Mouse (Mus musculus): ENCODE results near the gene Slc16a14. TPM values are rescaled to one million over a fixed set of nuclear protein-coding genes. Genes with fewer than 3 reads are reported as not detected.
A peak's percentile ranks its signal among the peaks of the same experiment; 100 is the strongest.
"Not testable (repeated sequence)": the region's sequence is repeated elsewhere in the genome, so short reads cannot be mapped to it uniquely, and the experiment has no call there.

Gene Slc16a14
- not detected in 2 replicates for polyA plus RNA-seq (2011; ENCODE audit: insufficient read length, low read depth, missing spikeins)

DNA sequence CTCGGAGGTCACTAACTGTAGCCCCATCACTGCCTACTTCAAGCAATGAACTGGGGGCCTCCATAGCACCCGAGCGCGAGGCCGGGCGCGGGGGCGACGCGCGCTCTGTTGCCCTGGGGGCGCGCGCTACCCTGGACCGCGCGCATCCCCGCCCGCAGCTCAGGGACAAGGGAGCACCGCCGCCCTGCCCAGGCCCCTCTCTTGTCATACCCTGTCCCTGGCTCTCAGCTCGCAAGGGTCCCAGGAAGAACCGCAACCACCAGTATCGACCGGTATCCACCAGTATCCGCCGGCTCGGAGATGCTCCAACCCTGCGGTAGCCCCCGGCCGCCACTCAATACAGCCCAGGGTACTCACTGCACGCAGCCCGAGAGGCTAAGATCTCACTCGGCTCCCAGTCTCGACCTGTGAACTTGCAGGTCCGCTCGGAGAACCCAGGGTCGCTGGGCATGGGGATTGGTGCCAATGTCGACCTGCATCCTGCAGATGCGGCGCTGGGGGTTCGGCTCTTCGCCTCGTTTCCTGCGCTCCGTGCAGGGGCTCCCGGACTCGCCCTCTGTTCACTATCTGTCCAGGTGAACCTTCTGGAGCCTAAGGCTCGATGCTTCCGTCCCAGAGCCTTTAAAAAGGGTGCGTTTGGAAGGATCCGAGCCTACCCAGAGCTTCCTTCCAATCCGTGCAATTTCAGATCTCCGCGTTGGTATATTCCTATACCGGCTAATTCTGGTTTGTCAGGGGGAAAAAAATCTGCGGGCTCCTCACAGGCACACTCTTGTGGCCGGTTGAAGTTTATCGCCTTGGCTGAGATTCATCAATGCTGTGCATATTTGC, at the start of gene Slc16a14:
Gene Slc16a14 (minus strand): TSS at position 632 of the 831 bp plus-strand sequence.
- Histone ChIP-seq H3K27ac (ENCODE audit: insufficient read depth, low read length) (no peak within 1 kb of the TSS), H3K4me3 (ENCODE audit: insufficient read depth, low read length) (peak within 1 kb of the TSS; percentile 47), H3K4me1 (ENCODE audit: control insufficient read depth, insufficient read depth, low read length) (no peaks in the 10 kb centered on the region)
- no peak for TF ChIP-seq POLR2A (IDR thresholded peaks at IDR 0.05; ENCODE audit: low read depth, low read length)
- no peak for TF ChIP-seq CTCF (IDR thresholded peaks at IDR 0.05; ENCODE audit: borderline replicate concordance, insufficient read depth, low read length)

DNA sequence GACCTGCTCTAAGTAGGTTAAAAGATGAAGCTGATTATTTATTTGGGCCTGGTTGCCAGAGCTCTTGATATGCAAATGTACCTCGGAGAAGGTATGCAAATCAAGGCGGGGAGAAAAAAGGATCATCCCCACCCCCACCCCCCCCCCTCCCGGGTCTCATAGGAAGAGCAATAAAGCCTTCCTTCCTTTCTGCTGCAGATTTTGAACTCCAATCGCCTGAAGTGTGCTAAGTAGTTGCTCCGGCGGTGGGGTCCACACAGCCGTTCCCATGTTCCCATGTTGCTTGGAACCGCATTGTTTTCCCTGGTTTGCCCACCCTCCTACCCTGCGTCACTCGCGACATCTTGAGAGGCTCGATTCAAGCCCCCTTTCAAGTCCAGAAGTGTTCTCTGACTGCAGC, 26.8 kb upstream of the Slc16a14 start:
- H3K4me3 ChIP-seq (ENCODE audit: insufficient read depth, low read length); H3K27ac ChIP-seq (ENCODE audit: insufficient read depth, low read length); H3K4me1 ChIP-seq (ENCODE audit: control insufficient read depth, insufficient read depth, low read length): not testable (repeated sequence)

DNA sequence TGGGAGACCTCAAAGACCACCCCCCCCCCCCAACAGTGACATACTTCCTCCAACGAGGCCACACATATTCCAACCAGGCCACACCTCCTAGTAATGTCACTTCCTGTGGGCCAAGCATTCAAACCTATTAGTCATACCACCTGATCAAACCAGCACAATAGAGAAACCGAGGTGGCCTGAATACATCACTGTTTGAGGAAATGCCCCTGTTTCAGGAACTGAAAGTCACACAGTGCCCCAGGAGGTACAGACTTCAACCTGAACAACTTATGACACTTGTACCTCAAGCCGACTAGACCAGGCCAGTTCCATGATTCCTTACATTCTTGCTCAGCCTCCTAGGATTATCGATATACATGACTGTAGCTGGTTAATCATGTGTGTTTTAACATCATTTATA, 22.8 kb upstream of the Slc16a14 start:
- H3K4me3 ChIP-seq (ENCODE audit: insufficient read depth, low read length); H3K4me1 ChIP-seq (ENCODE audit: control insufficient read depth, insufficient read depth, low read length); H3K27ac ChIP-seq (ENCODE audit: insufficient read depth, low read length): not testable (repeated sequence)

DNA sequence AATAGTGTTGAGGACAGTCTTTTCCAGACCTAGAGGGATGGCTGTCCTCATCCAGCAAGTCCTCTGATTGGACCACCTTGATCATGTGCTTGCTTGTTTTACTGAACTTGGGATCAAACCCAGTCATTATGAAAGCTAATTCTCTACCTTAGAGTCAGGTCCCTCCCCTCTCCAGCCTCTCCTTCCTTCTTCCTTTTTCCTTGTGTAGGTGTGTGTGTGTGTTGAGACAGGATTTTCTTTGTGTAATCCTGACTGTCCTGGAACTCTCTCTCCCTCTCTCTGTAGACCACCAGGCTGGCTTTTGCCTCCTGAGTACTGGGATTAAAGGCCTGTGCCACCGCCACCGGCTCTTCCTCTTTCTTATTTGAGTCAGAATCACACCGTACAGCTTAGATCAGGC, 21.8 kb upstream of the Slc16a14 start:
- H3K4me3 ChIP-seq (ENCODE audit: insufficient read depth, low read length); H3K27ac ChIP-seq (ENCODE audit: insufficient read depth, low read length); H3K4me1 ChIP-seq (ENCODE audit: control insufficient read depth, insufficient read depth, low read length): not testable (repeated sequence)

DNA sequence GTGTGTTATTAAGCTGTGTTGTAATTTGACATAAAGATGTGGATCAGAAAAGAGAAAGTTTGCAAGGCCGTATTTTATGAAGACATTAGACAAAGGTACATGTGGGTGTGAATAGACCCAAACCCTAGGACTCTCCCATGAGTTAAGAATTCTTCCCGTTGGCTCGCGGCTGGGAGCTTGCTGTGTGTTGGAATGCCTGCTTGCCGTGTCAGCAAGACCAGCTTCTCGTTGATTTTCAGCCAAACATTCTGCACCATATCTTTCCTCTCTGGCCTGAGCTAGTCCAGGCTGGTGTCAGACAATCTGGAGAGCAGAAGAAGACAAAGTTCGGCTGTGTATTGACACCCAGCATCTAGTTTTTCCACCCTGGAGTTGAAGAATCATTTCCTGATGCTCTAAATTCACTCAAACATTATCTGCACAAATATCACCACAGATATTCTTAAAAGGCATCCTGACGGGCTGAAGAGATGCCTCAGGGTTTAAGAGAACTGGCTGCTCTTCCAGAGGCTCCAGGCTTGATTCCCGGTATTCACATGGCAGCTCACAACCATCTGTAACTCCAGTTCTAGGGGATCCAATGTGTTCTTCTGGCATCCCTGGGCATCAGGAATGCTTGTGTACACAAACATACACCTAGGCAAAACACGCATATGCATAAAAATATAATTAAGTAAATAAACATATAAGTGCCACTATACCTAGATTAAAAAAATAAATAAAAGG, 17.7 kb upstream of the Slc16a14 start:
- H3K4me3 ChIP-seq (ENCODE audit: insufficient read depth, low read length), result no peak overlapping the region
- H3K4me1 ChIP-seq (ENCODE audit: control insufficient read depth, insufficient read depth, low read length), result no peaks in the 10 kb centered on the region
- H3K27ac ChIP-seq (ENCODE audit: insufficient read depth, low read length), result no peak overlapping the region
- no peak for TF ChIP-seq CTCF (IDR thresholded peaks at IDR 0.05; ENCODE audit: borderline replicate concordance, insufficient read depth, low read length)
- no peak for TF ChIP-seq POLR2A (IDR thresholded peaks at IDR 0.05; ENCODE audit: low read depth, low read length)

DNA sequence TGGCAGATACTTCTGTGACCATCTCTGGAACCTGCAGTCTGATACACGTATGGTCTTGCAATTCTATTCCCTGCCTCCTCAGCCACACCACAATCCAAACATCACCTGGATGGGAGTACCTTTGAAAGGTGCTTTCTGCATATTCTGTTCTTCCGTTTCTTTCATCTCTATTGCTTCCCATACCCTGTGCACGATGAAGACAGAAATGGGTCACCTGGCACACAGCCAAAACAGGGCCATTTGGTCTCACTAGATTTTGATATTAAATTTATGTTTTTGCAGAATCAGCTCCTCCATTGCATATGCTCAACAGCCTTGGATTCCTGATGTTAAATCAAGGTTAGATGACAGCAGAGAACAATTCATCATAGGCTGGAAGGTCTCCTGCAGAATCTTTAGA, 16.6 kb upstream of the Slc16a14 start:
- no peak overlapping the region for H3K27ac ChIP-seq (ENCODE audit: insufficient read depth, low read length)
- TF ChIP-seq CTCF (IDR thresholded peaks at IDR 0.05; ENCODE audit: borderline replicate concordance, insufficient read depth, low read length), result no peak
- TF ChIP-seq POLR2A (IDR thresholded peaks at IDR 0.05; ENCODE audit: low read depth, low read length), result no peak
- no peak overlapping the region for H3K4me3 ChIP-seq (ENCODE audit: insufficient read depth, low read length)
- no peaks in the 10 kb centered on the region for H3K4me1 ChIP-seq (ENCODE audit: control insufficient read depth, insufficient read depth, low read length)

DNA sequence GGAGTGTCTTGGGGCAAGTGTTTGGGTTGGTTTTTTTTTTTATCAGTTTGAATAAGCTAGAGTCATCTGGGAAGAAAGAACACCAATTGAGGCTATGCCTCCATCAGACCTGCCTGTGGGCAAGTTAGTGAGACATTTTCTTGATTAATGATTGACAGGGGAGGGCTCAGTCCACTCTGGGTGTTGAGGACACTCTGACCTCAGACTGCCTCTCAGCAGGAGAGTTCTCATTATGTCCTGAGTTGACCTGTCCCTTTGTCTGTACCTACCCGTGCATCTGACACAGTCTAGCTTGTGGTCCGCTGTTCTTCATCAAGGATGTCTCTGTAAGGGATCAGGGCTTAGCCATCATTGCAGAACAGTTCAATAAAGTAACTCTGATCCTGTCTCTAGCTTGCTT, 12.5 kb upstream of the Slc16a14 start:
- Histone ChIP-seq H3K4me1 (ENCODE audit: control insufficient read depth, insufficient read depth, low read length) (no peaks in the 10 kb centered on the region), H3K4me3 (ENCODE audit: insufficient read depth, low read length) (no peak overlapping the region), H3K27ac (ENCODE audit: insufficient read depth, low read length) (no peak overlapping the region)
- TF ChIP-seq POLR2A (IDR thresholded peaks at IDR 0.05; ENCODE audit: low read depth, low read length), result no peak
- no peak for TF ChIP-seq CTCF (IDR thresholded peaks at IDR 0.05; ENCODE audit: borderline replicate concordance, insufficient read depth, low read length)

DNA sequence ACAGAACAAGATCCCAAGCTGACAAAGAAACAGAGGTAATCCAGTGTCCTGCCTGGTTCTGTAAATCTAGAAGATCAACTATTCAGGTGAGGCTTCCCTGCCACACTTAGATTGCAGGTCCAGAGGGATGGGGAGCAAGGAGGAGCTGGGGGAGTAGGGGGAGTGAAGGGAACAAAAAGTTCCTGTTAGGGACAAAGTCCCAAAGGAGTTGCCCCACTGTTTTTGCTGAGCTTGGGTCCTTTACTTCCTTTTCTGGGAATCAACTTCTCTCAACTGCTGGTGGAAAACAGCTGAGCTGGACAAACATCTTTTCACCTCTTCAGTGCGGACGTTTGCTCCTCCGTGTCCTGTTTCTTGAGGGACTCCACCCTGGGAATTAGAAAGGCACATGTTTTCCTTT, 11.0 kb upstream of the Slc16a14 start:
- Histone ChIP-seq H3K4me1 (ENCODE audit: control insufficient read depth, insufficient read depth, low read length) (no peaks in the 10 kb centered on the region), H3K27ac (ENCODE audit: insufficient read depth, low read length) (no peak overlapping the region), H3K4me3 (ENCODE audit: insufficient read depth, low read length) (no peak overlapping the region)
- TF ChIP-seq CTCF (IDR thresholded peaks at IDR 0.05; ENCODE audit: borderline replicate concordance, insufficient read depth, low read length) (no peak), POLR2A (IDR thresholded peaks at IDR 0.05; ENCODE audit: low read depth, low read length) (no peak)

DNA sequence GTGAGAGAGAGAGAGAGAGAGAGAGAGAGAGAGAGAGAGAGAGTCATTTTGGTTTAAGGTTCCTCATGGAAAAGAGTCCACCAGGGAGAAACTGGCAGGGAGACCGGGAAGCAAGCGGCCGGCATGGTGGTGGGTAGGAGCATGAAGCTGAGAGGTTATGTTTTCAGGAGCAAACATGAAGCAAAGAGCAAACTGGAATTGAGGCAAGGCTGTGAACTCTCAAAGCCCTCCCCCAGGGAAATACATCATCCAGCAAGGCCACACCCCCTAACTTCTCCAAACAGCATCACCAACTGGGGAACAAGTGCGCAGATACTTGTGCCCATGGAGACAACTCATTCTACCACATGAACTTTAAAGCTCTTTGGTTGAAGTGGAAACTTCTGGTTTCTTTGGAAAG, 8.6 kb upstream of the Slc16a14 start:
- no peak overlapping the region for H3K4me3 ChIP-seq (ENCODE audit: insufficient read depth, low read length)

DNA sequence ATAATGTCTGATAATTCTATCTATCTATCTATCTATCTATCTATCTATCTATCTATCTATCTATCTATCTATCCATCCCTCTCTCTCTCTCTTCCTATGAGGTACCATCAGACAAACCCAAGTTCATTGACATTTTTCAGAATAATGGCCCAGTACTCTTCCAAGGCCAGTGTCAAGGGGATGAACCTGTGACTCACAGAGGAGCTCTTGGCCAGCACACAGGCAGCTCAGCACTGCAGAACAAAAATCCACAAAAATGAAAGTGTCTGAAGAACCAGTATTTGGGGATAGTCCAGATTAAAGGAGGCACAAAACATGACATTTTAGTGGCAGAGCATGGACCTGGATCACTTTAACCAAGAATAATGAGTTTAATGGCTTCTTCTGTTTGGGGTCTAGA, 7.7 kb upstream of the Slc16a14 start:
- TF ChIP-seq CTCF (IDR thresholded peaks at IDR 0.05; ENCODE audit: borderline replicate concordance, insufficient read depth, low read length) (no peak), POLR2A (IDR thresholded peaks at IDR 0.05; ENCODE audit: low read depth, low read length) (no peak)
- H3K4me1 ChIP-seq (ENCODE audit: control insufficient read depth, insufficient read depth, low read length), result no peaks in the 10 kb centered on the region
- H3K27ac ChIP-seq (ENCODE audit: insufficient read depth, low read length), result no peak overlapping the region
- H3K4me3 ChIP-seq (ENCODE audit: insufficient read depth, low read length), result no peak overlapping the region

More for the DNA sequence above, 8.6 kb upstream of the Slc16a14 start:
- Histone ChIP-seq H3K4me1 (ENCODE audit: control insufficient read depth, insufficient read depth, low read length) (no peaks in the 10 kb centered on the region), H3K27ac (ENCODE audit: insufficient read depth, low read length) (no peak overlapping the region)
- TF ChIP-seq POLR2A (IDR thresholded peaks at IDR 0.05; ENCODE audit: low read depth, low read length) (no peak), CTCF (IDR thresholded peaks at IDR 0.05; ENCODE audit: borderline replicate concordance, insufficient read depth, low read length) (no peak)

All from embryonic fibroblast, embryonic 13.5 days (primary cell).